8 mouse cellular contexts compared by ENCODE assay signal in the genomic region with DNA sequence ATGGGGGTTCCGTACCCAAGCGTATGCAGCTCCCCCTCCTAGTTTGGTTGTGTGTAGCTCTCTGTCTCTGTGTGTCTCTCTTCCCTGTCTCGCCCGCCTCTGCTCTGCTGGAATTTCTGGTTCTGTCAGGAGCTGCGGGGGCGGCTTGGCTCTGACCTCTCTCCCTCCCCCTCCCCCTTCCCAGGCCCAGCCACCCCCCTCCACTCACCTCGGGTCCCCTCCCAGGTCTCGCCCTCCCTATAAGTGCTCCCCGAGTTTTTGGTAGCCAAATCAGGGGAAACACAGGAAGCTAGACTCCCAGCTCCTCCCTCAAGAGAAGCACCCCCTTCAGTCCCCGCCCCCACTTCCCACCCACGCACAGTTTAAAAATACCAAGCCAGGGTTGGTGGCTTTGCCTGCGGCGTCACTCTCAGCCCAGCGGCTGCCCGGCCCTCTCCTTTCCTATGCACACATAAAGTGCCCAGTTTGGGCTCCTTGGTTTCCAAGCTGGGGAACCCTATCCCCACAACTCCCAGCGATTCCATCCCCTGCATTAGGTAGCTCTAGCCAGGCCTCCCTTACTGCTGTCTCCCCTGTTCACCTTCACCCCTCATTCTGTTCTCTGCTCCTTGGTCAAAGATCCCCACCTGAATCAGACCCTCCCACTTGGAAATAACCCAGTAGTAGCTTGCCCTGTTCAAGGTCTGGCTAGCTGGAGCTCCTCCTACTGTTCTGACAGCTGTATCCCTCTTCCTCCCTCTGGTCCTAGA. TPM values are rescaled to one million over a fixed set of nuclear protein-coding genes. Genes with fewer than 3 reads are reported as not detected.
DNase-seq lines count a peak whose midpoint lies in the region; ATAC-seq and TF ChIP-seq lines count a peak whose summit lies in the region.

No protein-coding gene starts in this region.

- peak overlapping the region; percentile 39 for H3K4me3 ChIP-seq in heart, embryonic 12.5 days
- peak overlapping the region; percentile 19 for H3K4me3 ChIP-seq in kidney, embryonic 14.5 days (ENCODE audit: low read length)
- H3K4me3 ChIP-seq in lung, embryonic 16.5 days (ENCODE audit: low read length), result peak overlapping the region; percentile 39
- peak overlapping the region; percentile 24 for H3K4me3 ChIP-seq in olfactory bulb, adult 2 months (ENCODE audit: insufficient read depth, low read depth, low read length)

- no peaks in the 10 kb centered on the region for H3K9me3 ChIP-seq in heart, embryonic 12.5 days (replicated peaks)
- H3K9me3 ChIP-seq in kidney, embryonic 14.5 days (ENCODE audit: control insufficient read depth, low read length), result no peaks in the 10 kb centered on the region
- no peaks in the 10 kb centered on the region for H3K9me3 ChIP-seq in lung, embryonic 16.5 days (ENCODE audit: control insufficient read depth, low read length)

- H3K36me3 ChIP-seq in heart, embryonic 12.5 days, result peaks cover 59% of the 10 kb centered on the region
- H3K36me3 ChIP-seq in kidney, embryonic 14.5 days (ENCODE audit: control insufficient read depth, insufficient read depth, low read length), result peaks cover 50% of the 10 kb centered on the region
- peaks cover 19% of the 10 kb centered on the region for H3K36me3 ChIP-seq in lung, embryonic 16.5 days (ENCODE audit: control insufficient read depth, insufficient read depth, low read length)

- peaks cover 62% of the 10 kb centered on the region for H3K4me1 ChIP-seq in heart, embryonic 12.5 days (replicated peaks)
- H3K4me1 ChIP-seq in kidney, embryonic 14.5 days (ENCODE audit: control insufficient read depth, insufficient read depth, low read length), result peaks cover 59% of the 10 kb centered on the region
- H3K4me1 ChIP-seq in lung, embryonic 16.5 days (replicated peaks; ENCODE audit: control insufficient read depth, insufficient read depth, low read length), result peaks cover 51% of the 10 kb centered on the region
- peaks cover 64% of the 10 kb centered on the region for H3K4me1 ChIP-seq in olfactory bulb, adult 2 months (ENCODE audit: control insufficient read depth, insufficient read depth, low read length)

- no peak for TF ChIP-seq POLR2A in olfactory bulb, adult 2 months (IDR thresholded peaks at IDR 0.05; ENCODE audit: insufficient read depth, low read depth, low read length)

- H3K27me3 ChIP-seq in heart, embryonic 12.5 days (replicated peaks), result peaks cover 11% of the 10 kb centered on the region
- no peaks in the 10 kb centered on the region for H3K27me3 ChIP-seq in kidney, embryonic 14.5 days (ENCODE audit: control insufficient read depth, insufficient read depth, low read length)
- no peaks in the 10 kb centered on the region for H3K27me3 ChIP-seq in lung, embryonic 16.5 days (ENCODE audit: control insufficient read depth, insufficient read depth, low read depth, low read length)

- WGBS in heart, embryonic 12.5 days, result 3% methylated on average over 16 of the region's 16 CpGs
- 6% methylated on average over 16 of the region's 16 CpGs for WGBS in kidney, embryonic 14.5 days
- WGBS in lung, embryonic 16.5 days, result 5% methylated on average over 16 of the region's 16 CpGs
- WGBS in olfactory bulb, adult 2 months, result 6% methylated on average over 16 of the region's 16 CpGs

- no peak for TF ChIP-seq CTCF in olfactory bulb, adult 2 months (IDR thresholded peaks at IDR 0.05; ENCODE audit: insufficient read depth, low read depth, low read length)

- H3K9ac ChIP-seq in heart, embryonic 12.5 days, result peak overlapping the region; percentile 59
- H3K9ac ChIP-seq in kidney, embryonic 14.5 days (ENCODE audit: low read depth, low read length), result peak overlapping the region; percentile 42; the same call in 1 of the 2 replicates
- peak overlapping the region; percentile 67 for H3K9ac ChIP-seq in lung, embryonic 16.5 days (ENCODE audit: low read length)

- peak; percentile 64 for ATAC-seq in CD4-positive, CD25-positive, alpha-beta regulatory T cell, adult 4 months
- peak; percentile 26; the same call in 1 of the 2 replicates for ATAC-seq in heart, embryonic 12.5 days (ENCODE audit: insufficient number of reproducible peaks, low FRiP score)
- ATAC-seq in kidney, embryonic 14.5 days (ENCODE audit: low FRiP score, low TSS enrichment), result peak; percentile 11
- peak; percentile 59 for ATAC-seq in lung, embryonic 16.5 days (ENCODE audit: low read depth)

- peak overlapping the region; percentile 72 for H3K4me2 ChIP-seq in heart, embryonic 12.5 days
- peak overlapping the region; percentile 65 for H3K4me2 ChIP-seq in kidney, embryonic 14.5 days (replicated peaks; ENCODE audit: low read depth, low read length)
- H3K4me2 ChIP-seq in lung, embryonic 16.5 days (ENCODE audit: low read depth, low read length), result peak overlapping the region; percentile 62

- H3K27ac ChIP-seq in heart, embryonic 12.5 days (ENCODE audit: poor library complexity, severe bottlenecking), result peak overlapping the region; percentile 86
- H3K27ac ChIP-seq in kidney, embryonic 14.5 days (ENCODE audit: low read depth, low read length), result peak overlapping the region; percentile 85
- peak overlapping the region; percentile 98 for H3K27ac ChIP-seq in lung, embryonic 16.5 days (ENCODE audit: low read length)
- H3K27ac ChIP-seq in olfactory bulb, adult 2 months (ENCODE audit: insufficient read depth, low read depth, low read length), result peak overlapping the region; percentile 79

- peak; percentile 66 for DNase-seq in T-cell, adult 2 months (ENCODE audit: low spot score)
- peak; percentile 72 for DNase-seq in embryo, embryonic 11 days
- DNase-seq in urinary bladder, postnatal 4 days (ENCODE audit: low spot score in 2 of 2), result peak; percentile 65 to 73

RNA-seq across cellular contexts. Expression of a gene that starts 4.6 kb away (rescaled TPM):
- 1 to 10 TPM; 2.5 to 4.0 TPM for polyA plus RNA-seq in CD4-positive, CD25-positive, alpha-beta regulatory T cell, adult 4 months (2017; shearing (Covaris generic))
- polyA plus RNA-seq in heart, embryonic 12.5 days (2016; fragmentation: Nextera tagmentation; extraction: Ambion mirVana), result 8.9 and 9.2 TPM in 2 replicates
- 7.6 and 12.4 TPM in 2 replicates for polyA plus RNA-seq in kidney, embryonic 14.5 days (2014; fragmentation: Nextera tagmentation; extraction: Ambion mirVana)
- polyA plus RNA-seq in lung, embryonic 16.5 days (2015; fragmentation: Nextera tagmentation; extraction: Ambion mirVana), result 12.6 and 13.2 TPM in 2 replicates
- not detected in 2 replicates for polyA plus RNA-seq in olfactory bulb, adult 2 months (2012; ENCODE audit: insufficient read depth, insufficient read length, low replicate concordance, missing spikeins)

RNA-seq across cellular contexts. Expression of a gene that starts 6.3 kb away (rescaled TPM):
- polyA plus RNA-seq in CD4-positive, CD25-positive, alpha-beta regulatory T cell, adult 4 months (2017; shearing (Covaris generic)), result 10 to 100 TPM in 1 of 2 experiments, 1 to 10 TPM in 1; 8.9 to 10.8 TPM
- 13.4 and 13.7 TPM in 2 replicates for polyA plus RNA-seq in heart, embryonic 12.5 days (2016; fragmentation: Nextera tagmentation; extraction: Ambion mirVana)
- polyA plus RNA-seq in kidney, embryonic 14.5 days (2014; fragmentation: Nextera tagmentation; extraction: Ambion mirVana), result 19.0 and 19.8 TPM in 2 replicates
- polyA plus RNA-seq in lung, embryonic 16.5 days (2015; fragmentation: Nextera tagmentation; extraction: Ambion mirVana), result 16.2 and 17.9 TPM in 2 replicates
- polyA plus RNA-seq in olfactory bulb, adult 2 months (2012; ENCODE audit: insufficient read depth, insufficient read length, low replicate concordance, missing spikeins), result not detected in 2 replicates

RNA-seq across cellular contexts. Expression of a gene that starts 19.3 kb away (rescaled TPM):
- polyA plus RNA-seq in CD4-positive, CD25-positive, alpha-beta regulatory T cell, adult 4 months (2017; shearing (Covaris generic)), result 100 to 1,000 TPM; 173 to 320 TPM
- 27.8 and 28.2 TPM in 2 replicates for polyA plus RNA-seq in heart, embryonic 12.5 days (2016; fragmentation: Nextera tagmentation; extraction: Ambion mirVana)
- 14.0 and 18.9 TPM in 2 replicates for polyA plus RNA-seq in kidney, embryonic 14.5 days (2014; fragmentation: Nextera tagmentation; extraction: Ambion mirVana)
- 47.4 and 49.2 TPM in 2 replicates for polyA plus RNA-seq in lung, embryonic 16.5 days (2015; fragmentation: Nextera tagmentation; extraction: Ambion mirVana)
- not detected in 2 replicates for polyA plus RNA-seq in olfactory bulb, adult 2 months (2012; ENCODE audit: insufficient read depth, insufficient read length, low replicate concordance, missing spikeins)

RNA-seq across cellular contexts. Expression of a gene that starts 41.1 kb away (rescaled TPM):
- polyA plus RNA-seq in CD4-positive, CD25-positive, alpha-beta regulatory T cell, adult 4 months (2017; shearing (Covaris generic)), result under 1 TPM; 0.30 to 0.96 TPM
- polyA plus RNA-seq in heart, embryonic 12.5 days (2016; fragmentation: Nextera tagmentation; extraction: Ambion mirVana), result 43.3 and 46.1 TPM in 2 replicates
- polyA plus RNA-seq in kidney, embryonic 14.5 days (2014; fragmentation: Nextera tagmentation; extraction: Ambion mirVana), result 44.2 and 54.9 TPM in 2 replicates
- 78.9 and 83.6 TPM in 2 replicates for polyA plus RNA-seq in lung, embryonic 16.5 days (2015; fragmentation: Nextera tagmentation; extraction: Ambion mirVana)
- polyA plus RNA-seq in olfactory bulb, adult 2 months (2012; ENCODE audit: insufficient read depth, insufficient read length, low replicate concordance, missing spikeins), result 404 and 471 TPM in 2 replicates

RNA-seq across cellular contexts. Expression of a gene that starts 42.9 kb away (rescaled TPM):
- not detected for polyA plus RNA-seq in CD4-positive, CD25-positive, alpha-beta regulatory T cell, adult 4 months (2017; shearing (Covaris generic))
- 0.22 and 0.32 TPM in 2 replicates for polyA plus RNA-seq in heart, embryonic 12.5 days (2016; fragmentation: Nextera tagmentation; extraction: Ambion mirVana)
- polyA plus RNA-seq in kidney, embryonic 14.5 days (2014; fragmentation: Nextera tagmentation; extraction: Ambion mirVana), result 0.20 and 0.45 TPM in 2 replicates
- polyA plus RNA-seq in lung, embryonic 16.5 days (2015; fragmentation: Nextera tagmentation; extraction: Ambion mirVana), result 0.19 and 0.39 TPM in 2 replicates
- polyA plus RNA-seq in olfactory bulb, adult 2 months (2012; ENCODE audit: insufficient read depth, insufficient read length, low replicate concordance, missing spikeins), result not detected in 2 replicates

Comparison
In these comparisons a context has a peak if more than half of its experiments do, and no peak if none do; other contexts are left out.
1. Peak in every context shown above with its lines: DNase-seq, ATAC-seq, H3K4me3 ChIP-seq and H3K27ac ChIP-seq.
2. ATAC-seq: peak in every context shown above with its lines; median percentile 64 in CD4-positive, CD25-positive, alpha-beta regulatory T cell, adult 4 months; 59 in lung, embryonic 16.5 days; 26 in heart, embryonic 12.5 days; 11 in kidney, embryonic 14.5 days.